Mouse (Mus musculus) MEL (cell line): Measurements from ENCODE around the gene Ippk. TPM values are rescaled to one million over a fixed set of nuclear protein-coding genes. Genes with fewer than 3 reads are reported as not detected.

Experiments used
- DNase-seq: peaks from one replicate; pipeline ENCODE4 v3.0.0; 2011; ENCODE audit warnings: low read depth, low spot score
- H3K27ac ChIP-seq: 2 replicates; pipeline ENCODE4 v1.5.1; 2012; ENCODE audit warnings: low read depth, mild to moderate bottlenecking, control low read depth, low read length, moderate library complexity; ENCODE audit not compliant: control insufficient read depth
- H3K27me3 ChIP-seq, 2 experiments: fragments of 150-350 bp in 1 of 2; sonication (generic) in 1 of 2; 2 replicates each; pipeline ENCODE4 v1.6.1; 2012; ENCODE audit warnings: low read length in 2 of 2, mild to moderate bottlenecking in 2 of 2, improper control_type of control experiment in 1 of 2, moderate library complexity in 1 of 2; ENCODE audit not compliant: insufficient read depth in 2 of 2, control insufficient read depth in 1 of 2
- H3K36me3 ChIP-seq, 2 experiments: 2 replicates each; pipeline ENCODE4 v1.6.1; 2012 to 2014; ENCODE audit warnings: low read length in 2 of 2, improper control_type of control experiment in 1 of 2, inconsistent platforms in 1 of 2, mild to moderate bottlenecking in 1 of 2; ENCODE audit not compliant: insufficient read depth in 2 of 2, control insufficient read depth in 1 of 2
- H3K4me1 ChIP-seq, 2 experiments: fragments of 150-350 bp in 1 of 2; sonication (generic) in 1 of 2; 2 replicates each; pipeline ENCODE4 v1.6.1; 2012; ENCODE audit warnings: low read length in 2 of 2, improper control_type of control experiment in 1 of 2, mild to moderate bottlenecking in 1 of 2; ENCODE audit not compliant: insufficient read depth in 2 of 2, control insufficient read depth in 1 of 2
- H3K4me3 ChIP-seq, 2 experiments: fragments of 150-350 bp in 1 of 2; sonication (generic) in 1 of 2; 2 replicates each; pipeline ENCODE4 v1.5.1; 2012; ENCODE audit warnings: low read depth in 2 of 2, low read length in 2 of 2, mild to moderate bottlenecking in 2 of 2, moderate library complexity in 2 of 2, control low read depth in 1 of 2, improper control_type of control experiment in 1 of 2; ENCODE audit not compliant: control insufficient read depth in 1 of 2, insufficient read depth in 1 of 2
- H3K79me2 ChIP-seq: 2 replicates; pipeline ENCODE4 v1.6.1; 2012; ENCODE audit warnings: mild to moderate bottlenecking, low read length, moderate library complexity; ENCODE audit not compliant: control insufficient read depth, poor library complexity, insufficient read depth
- H3K9ac ChIP-seq: 2 replicates; pipeline ENCODE4 v1.6.1; 2012; ENCODE audit warnings: low read depth, mild to moderate bottlenecking, control low read depth, low read length, moderate library complexity; ENCODE audit not compliant: control insufficient read depth, poor library complexity, severe bottlenecking
- H3K9me3 ChIP-seq: fragments of 150-350 bp; sonication (generic); replicated peaks from 2 replicates; pipeline ENCODE4 v1.6.1; 2012; ENCODE audit warnings: mild to moderate bottlenecking, low read length, improper control_type of control experiment, moderate library complexity; ENCODE audit not compliant: insufficient read depth
- BHLHE40 ChIP-seq: IDR thresholded peaks from 2 replicates; pipeline ENCODE4 v1.6.1; 2012; ENCODE audit warnings: low read depth, mild to moderate bottlenecking, inconsistent platforms, low read length, improper control_type of control experiment, borderline replicate concordance
- CHD1 ChIP-seq: IDR thresholded peaks from 2 replicates; pipeline ENCODE4 v1.6.1; 2012; ENCODE audit warnings: low read depth, mild to moderate bottlenecking, inconsistent platforms, low read length, improper control_type of control experiment
- CHD2 ChIP-seq: IDR thresholded peaks from 2 replicates; pipeline ENCODE4 v1.6.1; 2011; ENCODE audit warnings: low read length, improper control_type of control experiment
- CTCF ChIP-seq, 3 experiments: IDR thresholded peaks in 2 of 3; conservative IDR thresholded peaks in 1 of 3; 2 replicates each; pipeline ENCODE4 v1.5.1; 2011 to 2012; ENCODE audit warnings: low read length in 3 of 3, low read depth in 2 of 3, mild to moderate bottlenecking in 2 of 3, improper control_type of control experiment in 1 of 3, inconsistent platforms in 1 of 3, mixed read lengths in 1 of 3, moderate library complexity in 1 of 3; ENCODE audit not compliant: control insufficient read depth in 1 of 3, insufficient read depth in 1 of 3, poor library complexity in 1 of 3, severe bottlenecking in 1 of 3
- E2F4 ChIP-seq: IDR thresholded peaks from 2 replicates; pipeline ENCODE4 v1.6.1; 2011; ENCODE audit warnings: low read depth, low read length, improper control_type of control experiment, borderline replicate concordance
- ELF1 ChIP-seq: IDR thresholded peaks from 2 replicates; pipeline ENCODE4 v1.6.1; 2014; ENCODE audit warnings: low read depth, mild to moderate bottlenecking, inconsistent platforms, low read length, improper control_type of control experiment, moderate library complexity
- EP300 ChIP-seq, 2 experiments: IDR thresholded peaks; 2 replicates each; pipeline ENCODE4 v1.6.1; 2011; ENCODE audit warnings: improper control_type of control experiment in 2 of 2, low read length in 2 of 2, low read depth in 1 of 2, mild to moderate bottlenecking in 1 of 2
- GABPA ChIP-seq: IDR thresholded peaks from 2 replicates; pipeline ENCODE4 v1.6.1; 2012; ENCODE audit warnings: low read depth, mild to moderate bottlenecking, inconsistent platforms, low read length, improper control_type of control experiment, moderate library complexity
- GATA1 ChIP-seq: IDR thresholded peaks from 2 replicates; pipeline ENCODE4 v1.6.1; 2011; ENCODE audit warnings: low read depth, low read length, improper control_type of control experiment
- HCFC1 ChIP-seq: IDR thresholded peaks from 2 replicates; pipeline ENCODE4 v1.6.1; 2012; ENCODE audit warnings: low read depth, mild to moderate bottlenecking, inconsistent platforms, low read length, improper control_type of control experiment, moderate library complexity
- JUND ChIP-seq: IDR thresholded peaks from 2 replicates; pipeline ENCODE4 v1.6.1; 2011; ENCODE audit warnings: low read depth, mild to moderate bottlenecking, improper control_type of control experiment, low read length
- KAT2A ChIP-seq: conservative IDR thresholded peaks from 2 replicates; pipeline ENCODE4 v1.6.1; 2012; ENCODE audit warnings: low read depth, low read length, improper control_type of control experiment, inconsistent platforms
- MAFK ChIP-seq: IDR thresholded peaks from 2 replicates; pipeline ENCODE4 v1.6.1; 2011; ENCODE audit warnings: low read depth, mild to moderate bottlenecking, low read length, improper control_type of control experiment, borderline replicate concordance
- MAZ ChIP-seq: IDR thresholded peaks from 2 replicates; pipeline ENCODE4 v1.6.1; 2012; ENCODE audit warnings: low read depth, mild to moderate bottlenecking, inconsistent platforms, low read length, improper control_type of control experiment
- MEF2A ChIP-seq: IDR thresholded peaks from 2 replicates; pipeline ENCODE4 v1.6.1; 2014; ENCODE audit warnings: low read depth, mild to moderate bottlenecking, inconsistent platforms, low read length, improper control_type of control experiment; ENCODE audit not compliant: poor library complexity, insufficient replicate concordance, severe bottlenecking; ENCODE audit errors: extremely low read depth
- MXI1 ChIP-seq: IDR thresholded peaks from 2 replicates; pipeline ENCODE4 v1.6.1; 2011; ENCODE audit warnings: mild to moderate bottlenecking, low read depth, low read length, improper control_type of control experiment
- MYB ChIP-seq: IDR thresholded peaks from 2 replicates; pipeline ENCODE4 v1.6.1; 2011; ENCODE audit warnings: mild to moderate bottlenecking, low read depth, low read length, improper control_type of control experiment
- MYC ChIP-seq: IDR thresholded peaks from 2 replicates; pipeline ENCODE4 v1.6.1; 2011; ENCODE audit warnings: low read depth, mild to moderate bottlenecking, low read length, improper control_type of control experiment, moderate library complexity
- NELFE ChIP-seq: IDR thresholded peaks from 2 replicates; pipeline ENCODE4 v1.6.1; 2011; ENCODE audit warnings: low read depth, low read length, improper control_type of control experiment
- POLR2A ChIP-seq, 2 experiments: IDR thresholded peaks; 2 replicates each; pipeline ENCODE4 v1.6.1; 2011 to 2012; ENCODE audit warnings: low read length in 2 of 2, mild to moderate bottlenecking in 2 of 2, control low read depth in 1 of 2, improper control_type of control experiment in 1 of 2, low read depth in 1 of 2, moderate library complexity in 1 of 2; ENCODE audit not compliant: control insufficient read depth in 1 of 2, insufficient read depth in 1 of 2, poor library complexity in 1 of 2
- POLR2AphosphoS2 ChIP-seq: IDR thresholded peaks from 2 replicates; pipeline ENCODE4 v1.6.1; 2011; ENCODE audit warnings: low read length, improper control_type of control experiment
- POLR2AphosphoS5 ChIP-seq: IDR thresholded peaks from 2 replicates; pipeline ENCODE4 v1.6.1; 2012; ENCODE audit warnings: low read depth, borderline replicate concordance, mild to moderate bottlenecking, inconsistent platforms, low read length, moderate library complexity, mixed read lengths
- RCOR1 ChIP-seq: IDR thresholded peaks from 2 replicates; pipeline ENCODE4 v1.6.1; 2012; ENCODE audit warnings: low read depth, mild to moderate bottlenecking, inconsistent platforms, low read length, improper control_type of control experiment
- SIN3A ChIP-seq: IDR thresholded peaks from 2 replicates; pipeline ENCODE4 v1.6.1; 2012; ENCODE audit warnings: low read length, improper control_type of control experiment, inconsistent platforms
- SMC3 ChIP-seq: IDR thresholded peaks from 2 replicates; pipeline ENCODE4 v1.6.1; 2011; ENCODE audit warnings: low read depth, low read length, improper control_type of control experiment
- TAL1 ChIP-seq: IDR thresholded peaks from 2 replicates; pipeline ENCODE4 v1.6.1; 2012; ENCODE audit warnings: mild to moderate bottlenecking, inconsistent platforms, low read length, moderate library complexity, mixed read lengths
- TBP ChIP-seq: IDR thresholded peaks from 2 replicates; pipeline ENCODE4 v1.8.0; 2011; ENCODE audit warnings: low read depth, low read length, improper control_type of control experiment
- TCF12 ChIP-seq: IDR thresholded peaks from 2 replicates; pipeline ENCODE4 v1.6.1; 2014; ENCODE audit warnings: low read depth, mild to moderate bottlenecking, inconsistent platforms, low read length, improper control_type of control experiment, moderate library complexity
- UBTF ChIP-seq: IDR thresholded peaks from 2 replicates; pipeline ENCODE4 v1.6.1; 2012; ENCODE audit warnings: low read depth, mild to moderate bottlenecking, inconsistent platforms, low read length, improper control_type of control experiment, moderate library complexity, borderline replicate concordance; ENCODE audit not compliant: insufficient read depth
- USF1 ChIP-seq: IDR thresholded peaks from 2 replicates; pipeline ENCODE4 v1.6.1; 2014; ENCODE audit warnings: low read depth, mild to moderate bottlenecking, inconsistent platforms, low read length, improper control_type of control experiment, moderate library complexity
- USF2 ChIP-seq, 2 experiments: IDR thresholded peaks; 2 replicates each; pipeline ENCODE4 v1.6.1; 2011 to 2012; ENCODE audit warnings: improper control_type of control experiment in 2 of 2, low read length in 2 of 2, borderline replicate concordance in 1 of 2, inconsistent platforms in 1 of 2, low read depth in 1 of 2, mild to moderate bottlenecking in 1 of 2; ENCODE audit not compliant: insufficient read depth in 1 of 2
- ZC3H11A ChIP-seq: IDR thresholded peaks from 2 replicates; pipeline ENCODE4 v1.6.1; 2012; ENCODE audit warnings: low read depth, mild to moderate bottlenecking, inconsistent platforms, low read length, improper control_type of control experiment
- ZKSCAN1 ChIP-seq: IDR thresholded peaks from 2 replicates; pipeline ENCODE4 v1.6.1; 2012; ENCODE audit warnings: low read depth, mild to moderate bottlenecking, inconsistent platforms, low read length, improper control_type of control experiment, moderate library complexity
- ZMIZ1 ChIP-seq: IDR thresholded peaks from 2 replicates; pipeline ENCODE4 v1.6.1; 2012; ENCODE audit warnings: low read depth, mild to moderate bottlenecking, inconsistent platforms, low read length, improper control_type of control experiment, moderate library complexity
- ZNF384 ChIP-seq: IDR thresholded peaks from 2 replicates; pipeline ENCODE4 v1.6.1; 2012; ENCODE audit warnings: low read depth, mild to moderate bottlenecking, inconsistent platforms, low read length, improper control_type of control experiment
- polyA plus RNA-seq, 2 experiments: library from polyadenylated mRNA; stranded (reverse) in 1 of 2; unstranded in 1 of 2; fragments of >175 nt in 1 of 2; fragments of >200 nt in 1 of 2; gene quantifications; 2 replicates each; pipeline versions ENCODE4 v1.2.1 to v1.2.4; 2012; ENCODE audit warnings: low replicate concordance in 2 of 2, low read depth in 1 of 2; ENCODE audit not compliant: insufficient read length in 2 of 2, insufficient read depth in 1 of 2, missing spikeins in 1 of 2
- total RNA-seq: library from RNA; depleted of rRNA; stranded (reverse); fragments of 300-350 nt; gene quantifications from 2 replicates; pipeline ENCODE4 v1.2.3, GENCODE M21; 2012; rRNA removed

The Ippk gene
- total RNA-seq (18.5 and 19.6 TPM in 2 replicates), polyA plus RNA-seq (10 to 100 TPM in 1 of 2 experiments, not detected in 1; 14.0 TPM)

DNA sequence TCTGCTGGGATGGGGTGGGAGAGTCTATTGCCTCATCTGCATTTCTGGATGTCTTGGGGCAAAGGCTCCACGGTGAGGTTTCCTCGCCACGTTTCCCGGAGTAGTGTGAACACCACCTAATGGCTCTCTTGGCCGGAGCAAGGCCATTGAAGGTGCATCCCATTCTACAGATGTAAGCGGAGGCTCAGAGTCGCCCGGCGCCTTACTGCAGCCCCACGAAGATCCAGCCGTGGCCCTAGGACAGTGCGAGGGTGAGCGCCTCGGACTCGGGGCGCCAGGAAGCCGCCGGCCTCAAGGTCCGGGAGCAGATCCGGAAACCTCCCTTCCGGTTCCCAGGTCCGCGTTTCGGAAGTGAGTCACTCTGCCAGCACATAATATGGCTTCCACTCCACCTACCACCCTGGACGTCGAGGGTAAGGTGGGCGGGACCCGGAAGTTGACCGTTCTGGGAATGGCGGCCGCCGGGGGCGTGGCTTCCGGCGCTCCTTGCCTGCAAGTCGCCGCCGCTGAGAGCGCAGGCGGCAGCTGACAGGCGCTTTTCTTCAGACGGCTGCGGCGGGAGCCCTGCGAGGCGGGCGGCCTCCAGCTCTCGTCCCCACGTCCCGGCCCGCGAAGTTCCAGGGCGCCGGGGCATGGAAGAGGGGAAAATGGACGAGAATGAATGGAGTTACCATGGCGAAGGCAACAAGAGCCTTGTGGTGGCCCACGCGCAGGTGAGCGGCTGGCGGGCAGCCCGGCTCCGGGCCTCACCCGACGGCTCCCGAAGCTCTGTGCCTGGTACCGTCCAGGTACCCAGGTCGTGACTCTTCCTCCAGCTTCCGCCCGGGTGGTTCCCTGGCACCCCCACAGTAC lies at the start of gene Ippk:
Gene Ippk, plus strand, starts transcription at position 496 of the 852 bp plus-strand sequence.
- Histone ChIP-seq H3K27ac (peak within 1 kb of the TSS; percentile 73), H3K9ac (peak within 1 kb of the TSS; percentile 96), H3K4me1 (peaks cover under 1 to 21% of the 10 kb centered on the region in 2 experiments; a peak in 3 of 4 replicates)
- TF ChIP-seq JUND (0 out of 2 replicates have a peak, but pooled peaks have one; percentile 62), MAZ (no peak), GABPA (no peak), HCFC1 (peak; percentile 99), MAFK (no peak), GATA1 (no peak), ELF1 (peak; percentile 97), RCOR1 (peak; percentile 73), E2F4 (no peak), ZNF384 (no peak), ZC3H11A (no peak), TBP (peak; percentile 60), USF1 (0 out of 2 replicates have a peak, but pooled peaks have one; percentile 33), BHLHE40 (no peak), MXI1 (peak; percentile 77), CHD2 (no peak), MYB (no peak), POLR2AphosphoS5 (no peak; the same call in 1 of the 2 replicates), MYC (peak; percentile 69; the same call in 1 of the 2 replicates), SIN3A (peak; percentile 89), USF2 (IDR thresholded peaks at IDR 0.05; ENCODE audit: borderline replicate concordance in 1 of 2, insufficient read depth in 1 of 2, low read depth in 1 of 2, low read length in 2 of 2) (no peak), NELFE (peak; percentile 98), SMC3 (no peak), MEF2A (no peak), EP300 (IDR thresholded peaks at IDR 0.05; ENCODE audit: low read depth in 1 of 2, low read length in 2 of 2) (0 out of 4 replicates have a peak, but pooled peaks of 1 of the 2 experiments have one; percentile 19), UBTF (no peak), ZKSCAN1 (no peak), CHD1 (no peak), ZMIZ1 (peak; percentile 89), KAT2A (peak; percentile 96), POLR2A (IDR thresholded peaks at IDR 0.05; ENCODE audit: control insufficient read depth in 1 of 2, insufficient read depth in 1 of 2, low read depth in 1 of 2, low read length in 2 of 2, poor library complexity in 1 of 2) (peak; percentile 94 to 98), CTCF (IDR thresholded peaks at IDR 0.05 in 2 of 3, conservative IDR thresholded peaks at IDR 0.05 in 1 of 3; ENCODE audit: control insufficient read depth in 1 of 3, insufficient read depth in 1 of 3, low read depth in 2 of 3, low read length in 3 of 3, poor library complexity in 1 of 3, severe bottlenecking in 1 of 3) (no peak), TAL1 (no peak), TCF12 (peak; percentile 63), POLR2AphosphoS2 (peak; percentile 95)

More for the DNA sequence above, at the start of gene Ippk:
- Histone ChIP-seq H3K4me3 (peak within 1 kb of the TSS; percentile 85 to 91), H3K9me3 (no peaks in the 10 kb centered on the region), H3K79me2 (peaks cover 48% of the 10 kb centered on the region), H3K36me3 (peaks cover 0 to 21% of the 10 kb centered on the region in 2 experiments; a peak in 2 of 4 replicates), H3K27me3 (no peaks in the 10 kb centered on the region)
- peak; percentile 99 for DNase-seq
